In genomic region chr5:27453201-27453845, GRCm38 (mm10) we compare ENCODE assay signal across 33 mouse cellular contexts. TPM values are rescaled to one million over a fixed set of nuclear protein-coding genes. Genes with fewer than 3 reads are reported as not detected.
DNase-seq lines count a peak whose midpoint lies in the region; ATAC-seq and TF ChIP-seq lines count a peak whose summit lies in the region.
"Had no signal": no experiment of that assay in that cellular context is flagged by ENCODE, and none has a peak within 500 bp of the region (broad histone marks: within the 10 kb centered on the region; RNA-seq: fewer than 3 reads in every experiment).

No protein-coding gene starts in this region.

- H3K36me3 ChIP-seq in intestine, postnatal 0 days (ENCODE audit: control insufficient read depth, insufficient read depth) = no peaks in the 10 kb centered on the region
- no peaks in the 10 kb centered on the region for H3K36me3 ChIP-seq in forebrain, embryonic 12.5 days (replicated peaks)
- H3K36me3 ChIP-seq: G1E; limb, embryonic 12.5 days; midbrain, embryonic 10.5 days; neural tube, embryonic 13.5 days had no signal

- no peak overlapping the region for H3K27ac ChIP-seq in intestine, postnatal 0 days (ENCODE audit: low read depth, low read length)
- H3K27ac ChIP-seq in forebrain, embryonic 12.5 days = no peak overlapping the region
- H3K27ac ChIP-seq: hindbrain, embryonic 15.5 days; layer of hippocampus, adult 2 months; limb, embryonic 12.5 days; macrophage; midbrain, embryonic 10.5 days; neural tube, embryonic 13.5 days had no signal

- ATAC-seq in intestine, postnatal 0 days = no peak
- no peak for ATAC-seq in forebrain, embryonic 12.5 days (ENCODE audit: low FRiP score)
- ATAC-seq: forebrain, embryonic 14.5 days; liver, postnatal 0 days; lung, postnatal 0 days; midbrain, embryonic 16.5 days had no signal

- no peak overlapping the region for H3K4me2 ChIP-seq in intestine, postnatal 0 days (replicated peaks; ENCODE audit: low read depth)
- no peak overlapping the region for H3K4me2 ChIP-seq in forebrain, embryonic 12.5 days
- H3K4me2 ChIP-seq: hindbrain, embryonic 15.5 days; limb, embryonic 12.5 days; liver, embryonic 11.5 days; neural tube, embryonic 13.5 days had no signal

- no peaks in the 10 kb centered on the region for H3K27me3 ChIP-seq in intestine, postnatal 0 days (replicated peaks; ENCODE audit: control insufficient read depth, insufficient read depth, low read length)
- H3K27me3 ChIP-seq in forebrain, embryonic 12.5 days = no peaks in the 10 kb centered on the region
- H3K27me3 ChIP-seq: hindbrain, embryonic 15.5 days; limb, embryonic 12.5 days; neural tube, embryonic 13.5 days had no signal

- H3K4me1 ChIP-seq in intestine, postnatal 0 days (replicated peaks; ENCODE audit: control insufficient read depth, insufficient read depth, low read length) = no peaks in the 10 kb centered on the region
- H3K4me1 ChIP-seq in forebrain, embryonic 12.5 days = no peaks in the 10 kb centered on the region
- H3K4me1 ChIP-seq: hindbrain, embryonic 15.5 days; limb, embryonic 12.5 days; midbrain, embryonic 10.5 days; neural tube, embryonic 13.5 days had no signal

- H3K9me3 ChIP-seq in intestine, postnatal 0 days (ENCODE audit: control insufficient read depth) = no peaks in the 10 kb centered on the region
- no peaks in the 10 kb centered on the region for H3K9me3 ChIP-seq in forebrain, embryonic 12.5 days
- H3K9me3 ChIP-seq: G1E; hindbrain, embryonic 15.5 days; limb, embryonic 12.5 days; midbrain, embryonic 10.5 days; neural tube, embryonic 13.5 days had no signal

- WGBS in intestine, postnatal 0 days = 52% methylated on average over 3 of the region's 3 CpGs
- WGBS in forebrain, embryonic 12.5 days = 42% methylated on average over 3 of the region's 3 CpGs

- no peak overlapping the region for H3K4me3 ChIP-seq in intestine, postnatal 0 days (ENCODE audit: low read depth, low read length)
- H3K4me3 ChIP-seq in forebrain, embryonic 12.5 days (replicated peaks) = no peak overlapping the region
- H3K4me3 ChIP-seq: hindbrain, embryonic 15.5 days; layer of hippocampus, adult 2 months; limb, embryonic 12.5 days; midbrain, embryonic 10.5 days; myocyte; neural tube, embryonic 13.5 days had no signal

- no peak for TF ChIP-seq CTCF in intestine, postnatal 0 days (IDR thresholded peaks at IDR 0.05; ENCODE audit: low read depth)

- DNase-seq in heart, adult 11 months = peak; percentile 64
- DNase-seq in heart, adult 18-20 months = no peak
- peak; percentile 48 for DNase-seq in cerebellum, adult 11 months
- DNase-seq in cerebellum, adult 9-11 months = peak; percentile 82
- DNase-seq in thymus, postnatal 14 days = no peak
- DNase-seq: adrenal gland, postnatal 14 days; gastrocnemius, postnatal 10 days; heart, postnatal 4 days; kidney, adult 9 months; kidney, postnatal 25 days; liver, postnatal 0 days; retina, postnatal 1 day; right cerebral cortex, postnatal 25 days; spleen, adult 18-20 months had no signal

- no peak overlapping the region for H3K9ac ChIP-seq in intestine, postnatal 0 days (ENCODE audit: low read depth, low read length)
- H3K9ac ChIP-seq in forebrain, embryonic 12.5 days = no peak overlapping the region
- H3K9ac ChIP-seq: hindbrain, embryonic 15.5 days; limb, embryonic 12.5 days; liver, postnatal 0 days; neural tube, embryonic 13.5 days had no signal

RNA-seq across cellular contexts. Expression of gene Speer4b, which starts 47.9 kb away (rescaled TPM):
- not detected for total RNA-seq in heart, adult 18-20 months (2021)
- polyA plus RNA-seq in intestine, postnatal 0 days (2015; fragmentation: Nextera tagmentation; extraction: Ambion mirVana) = not detected in 2 replicates
- polyA plus RNA-seq in forebrain, embryonic 12.5 days (2016; fragmentation: Nextera tagmentation; extraction: Ambion mirVana) = 0.08 and 0.15 TPM in 2 replicates
- total RNA-seq: adrenal gland, postnatal 14 days; G1E; gastrocnemius, postnatal 10 days; heart, postnatal 4 days; layer of hippocampus, adult 2 months; layer of hippocampus, postnatal 25 days; left cerebral cortex, postnatal 10 days had no signal
- polyA plus RNA-seq: brain, embryonic 14.5 days; forebrain, embryonic 14.5 days; G1E; heart, embryonic 16.5 days; limb, embryonic 12.5 days; liver, embryonic 11.5 days; liver, postnatal 0 days; lung, postnatal 0 days; macrophage; myocyte; thymus, postnatal 0 days had no signal

Comparison
In these comparisons a context has a peak if more than half of its experiments do, and no peak if none do; other contexts are left out.
1. DNase-seq: peak in heart, adult 11 months (single experiment), cerebellum, adult 11 months (single experiment) and cerebellum, adult 9-11 months (single experiment); none in heart, adult 18-20 months (0 of 2) and thymus, postnatal 14 days (single experiment).